Mouse (Mus musculus) MEL (cell line): ENCODE measurements around the gene D630039A03Rik. TPM values are rescaled to one million over a fixed set of nuclear protein-coding genes. Genes with fewer than 3 reads are reported as not detected.

Source experiments
- DNase-seq: peaks from one replicate; pipeline ENCODE4 v3.0.0; 2011; ENCODE audit warnings: low read depth, low spot score
- H3K27ac ChIP-seq: 2 replicates; pipeline ENCODE4 v1.5.1; 2012; ENCODE audit warnings: low read depth, mild to moderate bottlenecking, control low read depth, low read length, moderate library complexity; ENCODE audit not compliant: control insufficient read depth
- H3K27me3 ChIP-seq, 2 experiments: fragments of 150-350 bp in 1 of 2; sonication (generic) in 1 of 2; 2 replicates each; pipeline ENCODE4 v1.6.1; 2012; ENCODE audit warnings: low read length in 2 of 2, mild to moderate bottlenecking in 2 of 2, improper control_type of control experiment in 1 of 2, moderate library complexity in 1 of 2; ENCODE audit not compliant: insufficient read depth in 2 of 2, control insufficient read depth in 1 of 2
- H3K36me3 ChIP-seq, 2 experiments: 2 replicates each; pipeline ENCODE4 v1.6.1; 2012 to 2014; ENCODE audit warnings: low read length in 2 of 2, improper control_type of control experiment in 1 of 2, inconsistent platforms in 1 of 2, mild to moderate bottlenecking in 1 of 2; ENCODE audit not compliant: insufficient read depth in 2 of 2, control insufficient read depth in 1 of 2
- H3K4me1 ChIP-seq, 2 experiments: fragments of 150-350 bp in 1 of 2; sonication (generic) in 1 of 2; 2 replicates each; pipeline ENCODE4 v1.6.1; 2012; ENCODE audit warnings: low read length in 2 of 2, improper control_type of control experiment in 1 of 2, mild to moderate bottlenecking in 1 of 2; ENCODE audit not compliant: insufficient read depth in 2 of 2, control insufficient read depth in 1 of 2
- H3K4me3 ChIP-seq, 2 experiments: fragments of 150-350 bp in 1 of 2; sonication (generic) in 1 of 2; 2 replicates each; pipeline ENCODE4 v1.5.1; 2012; ENCODE audit warnings: low read depth in 2 of 2, low read length in 2 of 2, mild to moderate bottlenecking in 2 of 2, moderate library complexity in 2 of 2, control low read depth in 1 of 2, improper control_type of control experiment in 1 of 2; ENCODE audit not compliant: control insufficient read depth in 1 of 2, insufficient read depth in 1 of 2
- H3K79me2 ChIP-seq: 2 replicates; pipeline ENCODE4 v1.6.1; 2012; ENCODE audit warnings: mild to moderate bottlenecking, low read length, moderate library complexity; ENCODE audit not compliant: control insufficient read depth, poor library complexity, insufficient read depth
- H3K9ac ChIP-seq: 2 replicates; pipeline ENCODE4 v1.6.1; 2012; ENCODE audit warnings: low read depth, mild to moderate bottlenecking, control low read depth, low read length, moderate library complexity; ENCODE audit not compliant: control insufficient read depth, poor library complexity, severe bottlenecking
- H3K9me3 ChIP-seq: fragments of 150-350 bp; sonication (generic); replicated peaks from 2 replicates; pipeline ENCODE4 v1.6.1; 2012; ENCODE audit warnings: mild to moderate bottlenecking, low read length, improper control_type of control experiment, moderate library complexity; ENCODE audit not compliant: insufficient read depth
- CHD2 ChIP-seq: IDR thresholded peaks from 2 replicates; pipeline ENCODE4 v1.6.1; 2011; ENCODE audit warnings: low read length, improper control_type of control experiment
- CTCF ChIP-seq, 3 experiments: IDR thresholded peaks in 2 of 3; conservative IDR thresholded peaks in 1 of 3; 2 replicates each; pipeline ENCODE4 v1.5.1; 2011 to 2012; ENCODE audit warnings: low read length in 3 of 3, low read depth in 2 of 3, mild to moderate bottlenecking in 2 of 3, improper control_type of control experiment in 1 of 3, inconsistent platforms in 1 of 3, mixed read lengths in 1 of 3, moderate library complexity in 1 of 3; ENCODE audit not compliant: control insufficient read depth in 1 of 3, insufficient read depth in 1 of 3, poor library complexity in 1 of 3, severe bottlenecking in 1 of 3
- E2F4 ChIP-seq: IDR thresholded peaks from 2 replicates; pipeline ENCODE4 v1.6.1; 2011; ENCODE audit warnings: low read depth, low read length, improper control_type of control experiment, borderline replicate concordance
- ELF1 ChIP-seq: IDR thresholded peaks from 2 replicates; pipeline ENCODE4 v1.6.1; 2014; ENCODE audit warnings: low read depth, mild to moderate bottlenecking, inconsistent platforms, low read length, improper control_type of control experiment, moderate library complexity
- EP300 ChIP-seq, 2 experiments: IDR thresholded peaks; 2 replicates each; pipeline ENCODE4 v1.6.1; 2011; ENCODE audit warnings: improper control_type of control experiment in 2 of 2, low read length in 2 of 2, low read depth in 1 of 2, mild to moderate bottlenecking in 1 of 2
- ETS1 ChIP-seq: IDR thresholded peaks from 2 replicates; pipeline ENCODE4 v1.6.1; 2012; ENCODE audit warnings: low read depth, mild to moderate bottlenecking, inconsistent platforms, low read length, improper control_type of control experiment, moderate library complexity
- GABPA ChIP-seq: IDR thresholded peaks from 2 replicates; pipeline ENCODE4 v1.6.1; 2012; ENCODE audit warnings: low read depth, mild to moderate bottlenecking, inconsistent platforms, low read length, improper control_type of control experiment, moderate library complexity
- GATA1 ChIP-seq: IDR thresholded peaks from 2 replicates; pipeline ENCODE4 v1.6.1; 2011; ENCODE audit warnings: low read depth, low read length, improper control_type of control experiment
- HCFC1 ChIP-seq: IDR thresholded peaks from 2 replicates; pipeline ENCODE4 v1.6.1; 2012; ENCODE audit warnings: low read depth, mild to moderate bottlenecking, inconsistent platforms, low read length, improper control_type of control experiment, moderate library complexity
- JUND ChIP-seq: IDR thresholded peaks from 2 replicates; pipeline ENCODE4 v1.6.1; 2011; ENCODE audit warnings: low read depth, mild to moderate bottlenecking, improper control_type of control experiment, low read length
- MAFK ChIP-seq: IDR thresholded peaks from 2 replicates; pipeline ENCODE4 v1.6.1; 2011; ENCODE audit warnings: low read depth, mild to moderate bottlenecking, low read length, improper control_type of control experiment, borderline replicate concordance
- MAX ChIP-seq: IDR thresholded peaks from 2 replicates; pipeline ENCODE4 v1.6.1; 2011; ENCODE audit warnings: low read length, improper control_type of control experiment
- MYC ChIP-seq: IDR thresholded peaks from 2 replicates; pipeline ENCODE4 v1.6.1; 2011; ENCODE audit warnings: low read depth, mild to moderate bottlenecking, low read length, improper control_type of control experiment, moderate library complexity
- NRF1 ChIP-seq: IDR thresholded peaks from 2 replicates; pipeline ENCODE4 v1.6.1; 2014; ENCODE audit warnings: low read depth, mild to moderate bottlenecking, inconsistent platforms, low read length, improper control_type of control experiment, moderate library complexity; ENCODE audit not compliant: poor library complexity, insufficient read depth, severe bottlenecking
- POLR2AphosphoS2 ChIP-seq: IDR thresholded peaks from 2 replicates; pipeline ENCODE4 v1.6.1; 2011; ENCODE audit warnings: low read length, improper control_type of control experiment
- SMC3 ChIP-seq: IDR thresholded peaks from 2 replicates; pipeline ENCODE4 v1.6.1; 2011; ENCODE audit warnings: low read depth, low read length, improper control_type of control experiment
- TAL1 ChIP-seq: IDR thresholded peaks from 2 replicates; pipeline ENCODE4 v1.6.1; 2012; ENCODE audit warnings: mild to moderate bottlenecking, inconsistent platforms, low read length, moderate library complexity, mixed read lengths
- UBTF ChIP-seq: IDR thresholded peaks from 2 replicates; pipeline ENCODE4 v1.6.1; 2012; ENCODE audit warnings: low read depth, mild to moderate bottlenecking, inconsistent platforms, low read length, improper control_type of control experiment, moderate library complexity, borderline replicate concordance; ENCODE audit not compliant: insufficient read depth
- USF1 ChIP-seq: IDR thresholded peaks from 2 replicates; pipeline ENCODE4 v1.6.1; 2014; ENCODE audit warnings: low read depth, mild to moderate bottlenecking, inconsistent platforms, low read length, improper control_type of control experiment, moderate library complexity
- USF2 ChIP-seq, 2 experiments: IDR thresholded peaks; 2 replicates each; pipeline ENCODE4 v1.6.1; 2011 to 2012; ENCODE audit warnings: improper control_type of control experiment in 2 of 2, low read length in 2 of 2, borderline replicate concordance in 1 of 2, inconsistent platforms in 1 of 2, low read depth in 1 of 2, mild to moderate bottlenecking in 1 of 2; ENCODE audit not compliant: insufficient read depth in 1 of 2
- ZC3H11A ChIP-seq: IDR thresholded peaks from 2 replicates; pipeline ENCODE4 v1.6.1; 2012; ENCODE audit warnings: low read depth, mild to moderate bottlenecking, inconsistent platforms, low read length, improper control_type of control experiment
- ZKSCAN1 ChIP-seq: IDR thresholded peaks from 2 replicates; pipeline ENCODE4 v1.6.1; 2012; ENCODE audit warnings: low read depth, mild to moderate bottlenecking, inconsistent platforms, low read length, improper control_type of control experiment, moderate library complexity
- polyA plus RNA-seq, 2 experiments: library from polyadenylated mRNA; stranded (reverse) in 1 of 2; unstranded in 1 of 2; fragments of >175 nt in 1 of 2; fragments of >200 nt in 1 of 2; gene quantifications; 2 replicates each; pipeline versions ENCODE4 v1.2.1 to v1.2.4; 2012; ENCODE audit warnings: low replicate concordance in 2 of 2, low read depth in 1 of 2; ENCODE audit not compliant: insufficient read length in 2 of 2, insufficient read depth in 1 of 2, missing spikeins in 1 of 2
- total RNA-seq: library from RNA; depleted of rRNA; stranded (reverse); fragments of 300-350 nt; gene quantifications from 2 replicates; pipeline ENCODE4 v1.2.3, GENCODE M21; 2012

The D630039A03Rik gene
- total and polyA plus RNA-seq, 3 experiments: not detected

- no peak for DNase-seq
- H3K27ac ChIP-seq: no peak overlapping the region
- H3K9me3 ChIP-seq: no peaks in the 10 kb centered on the region
- TF ChIP-seq POLR2AphosphoS2: no peak
- TF ChIP-seq HCFC1: no peak
- TF ChIP-seq EP300 (IDR thresholded peaks at IDR 0.05; ENCODE audit: low read depth in 1 of 2, low read length in 2 of 2): no peak
- TF ChIP-seq, all 39 proteins: peak for 0
- Histone ChIP-seq H3K9ac (no peak overlapping the region), H3K79me2 (peaks cover 20% of the 10 kb centered on the region), H3K36me3 (peaks cover 7 to 40% of the 10 kb centered on the region in 2 experiments), H3K4me1 (no peaks in the 10 kb centered on the region), H3K27me3 (no peaks in the 10 kb centered on the region), H3K4me3 (no peak overlapping the region)
Measured at GRCm38 (mm10) chr4:57947476-57947875, 31.4 kb upstream of the D630039A03Rik start.

- Histone ChIP-seq H3K9me3 (no peaks in the 10 kb centered on the region), H3K27ac (no peak overlapping the region), H3K27me3 (no peaks in the 10 kb centered on the region), H3K9ac (no peak overlapping the region), H3K79me2 (peaks cover 16% of the 10 kb centered on the region), H3K4me3 (no peak overlapping the region), H3K36me3 (peaks cover 4 to 40% of the 10 kb centered on the region in 2 experiments), H3K4me1 (no peaks in the 10 kb centered on the region)
- DNase-seq: no peak
- no peak for TF ChIP-seq ZC3H11A
- no peak for TF ChIP-seq MAX
- TF ChIP-seq USF2 (IDR thresholded peaks at IDR 0.05; ENCODE audit: borderline replicate concordance in 1 of 2, insufficient read depth in 1 of 2, low read depth in 1 of 2, low read length in 2 of 2): no peak
- TF ChIP-seq MYC: no peak
- TF ChIP-seq USF1: no peak
- TF ChIP-seq E2F4: no peak
- TF ChIP-seq POLR2AphosphoS2: no peak
- no peak for TF ChIP-seq GATA1
- TF ChIP-seq GABPA: no peak
- no peak for TF ChIP-seq UBTF
- TF ChIP-seq ELF1: no peak
- TF ChIP-seq ETS1: no peak
- TF ChIP-seq MAFK: no peak
- no peak for TF ChIP-seq ZKSCAN1
- TF ChIP-seq TAL1: no peak
- TF ChIP-seq CTCF (IDR thresholded peaks at IDR 0.05 in 2 of 3, conservative IDR thresholded peaks at IDR 0.05 in 1 of 3; ENCODE audit: control insufficient read depth in 1 of 3, insufficient read depth in 1 of 3, low read depth in 2 of 3, low read length in 3 of 3, poor library complexity in 1 of 3, severe bottlenecking in 1 of 3): no peak
- no peak for TF ChIP-seq CHD2
- TF ChIP-seq JUND: no peak
- TF ChIP-seq SMC3: no peak
- TF ChIP-seq NRF1: no peak
Measured at GRCm38 (mm10) chr4:57947036-57947435, 30.9 kb upstream of the D630039A03Rik start.
